Mouse (Mus musculus) heart, postnatal 0 days (tissue): ENCODE measurements around the gene Zfhx3. TPM values are rescaled to one million over a fixed set of nuclear protein-coding genes. Genes with fewer than 3 reads are reported as not detected.

Source experiments
- ATAC-seq: fragments of 200-750 bp; cut with Nextera tagmentation; 2 replicates; pipeline ENCODE4 v1.8.0; 2017; ENCODE audit warnings: low read depth, moderate number of reproducible peaks, moderate library complexity; ENCODE audit not compliant: insufficient read depth
- DNase-seq: peaks from one replicate; pipeline ENCODE4 v3.0.0-alpha.2; 2016; ENCODE audit warnings: low spot score
- H3K27ac ChIP-seq: fragments of 300-500 bp; sonication (generic); 2 replicates; pipeline ENCODE4 v1.5.1; 2014; ENCODE audit warnings: low read depth, mild to moderate bottlenecking
- H3K27me3 ChIP-seq: fragments of 300-500 bp; sonication (generic); 2 replicates; pipeline ENCODE4 v1.6.1; 2014; ENCODE audit warnings: low read length, mixed read lengths; ENCODE audit not compliant: control insufficient read depth, insufficient read depth
- H3K36me3 ChIP-seq: fragments of 300-500 bp; sonication (generic); replicated peaks from 2 replicates; pipeline ENCODE4 v1.6.1; 2014; ENCODE audit warnings: low read length, mixed read lengths; ENCODE audit not compliant: control insufficient read depth, insufficient read depth
- H3K4me1 ChIP-seq: fragments of 300-500 bp; sonication (generic); 2 replicates; pipeline ENCODE4 v1.6.1; 2014; ENCODE audit warnings: antibody characterized with exemption; ENCODE audit not compliant: control insufficient read depth, insufficient read depth
- H3K4me2 ChIP-seq: fragments of 300-500 bp; sonication (generic); 2 replicates; pipeline ENCODE4 v1.6.1; 2014; ENCODE audit warnings: low read depth, mild to moderate bottlenecking, low read length, moderate library complexity
- H3K4me3 ChIP-seq: fragments of 300-500 bp; sonication (generic); 2 replicates; pipeline ENCODE4 v1.5.1; 2014; ENCODE audit warnings: low read depth, low read length
- H3K9ac ChIP-seq: fragments of 300-500 bp; sonication (generic); replicated peaks from 2 replicates; pipeline ENCODE4 v1.6.1; 2014; ENCODE audit warnings: low read depth, low read length, mixed read lengths
- H3K9me3 ChIP-seq: fragments of 300-500 bp; sonication (generic); replicated peaks from 2 replicates; pipeline ENCODE4 v1.6.1; 2016; ENCODE audit warnings: low read length; ENCODE audit not compliant: control insufficient read depth
- CTCF ChIP-seq: IDR thresholded peaks from 2 replicates; pipeline ENCODE4 v1.5.1; 2016; ENCODE audit warnings: antibody characterized with exemption, control low read depth, low read depth
- EP300 ChIP-seq: IDR thresholded peaks from 2 replicates; pipeline ENCODE4 v1.6.1; 2016; ENCODE audit warnings: antibody characterized with exemption, low read depth
- WGBS: fragments of 180-500 bp; shearing (Covaris S2); extraction: QIAGEN DNeasy Blood & Tissue Kit; methylation state at CpG from one replicate; pipeline ENCODE4 v1.1.7; 2014; 5-methylcytosine and 5-hydroxymethylcytosine counted together
- polyA plus RNA-seq: library from polyadenylated mRNA; unstranded; fragments of >200 nt; fragmentation: Nextera tagmentation; extraction: Ambion mirVana; gene quantifications from 2 replicates; pipeline ENCODE4 v1.2.1, GENCODE M21; 2015
- total RNA-seq: library from RNA; depleted of rRNA; stranded (reverse); fragments of >200 nt; gene quantifications from 2 replicates; pipeline ENCODE4 v1.2.3, GENCODE M21; 2014; ENCODE audit warnings: low replicate concordance

Gene Zfhx3
- total and polyA plus RNA-seq, 2 experiments from 2014 or later, result 2.0 to 2.5 TPM

DNA sequence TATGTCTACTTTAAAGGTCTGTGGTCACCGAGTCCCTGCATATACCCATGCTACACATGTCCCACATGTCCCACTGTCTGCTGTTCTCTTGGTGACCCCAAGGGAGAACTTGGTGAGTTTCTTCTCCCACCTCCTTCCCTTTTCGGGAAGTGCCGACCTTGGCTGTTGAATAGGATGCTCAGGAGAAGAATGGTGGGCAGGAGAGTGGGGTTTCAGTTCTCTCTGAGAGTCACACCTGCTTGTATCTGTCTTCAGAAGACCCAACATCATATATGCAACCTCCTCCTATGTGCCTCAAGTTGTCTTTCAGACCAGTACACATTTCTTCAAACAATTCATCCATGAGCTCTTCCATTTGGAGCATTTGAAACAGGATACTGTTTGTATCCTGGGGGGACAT, 88.7 kb downstream of the Zfhx3 start:
- Histone ChIP-seq H3K27ac (no peak overlapping the region), H3K9ac (no peak overlapping the region), H3K27me3 (no peaks in the 10 kb centered on the region), H3K4me1 (no peaks in the 10 kb centered on the region), H3K4me3 (no peak overlapping the region), H3K36me3 (no peaks in the 10 kb centered on the region), H3K9me3 (no peaks in the 10 kb centered on the region), H3K4me2 (no peak overlapping the region)
- DNase-seq (no peak), ATAC-seq (no peak)
- TF ChIP-seq CTCF (no peak), EP300 (no peak)
- WGBS, result 77% methylated on average over 3 of the region's 3 CpGs

DNA sequence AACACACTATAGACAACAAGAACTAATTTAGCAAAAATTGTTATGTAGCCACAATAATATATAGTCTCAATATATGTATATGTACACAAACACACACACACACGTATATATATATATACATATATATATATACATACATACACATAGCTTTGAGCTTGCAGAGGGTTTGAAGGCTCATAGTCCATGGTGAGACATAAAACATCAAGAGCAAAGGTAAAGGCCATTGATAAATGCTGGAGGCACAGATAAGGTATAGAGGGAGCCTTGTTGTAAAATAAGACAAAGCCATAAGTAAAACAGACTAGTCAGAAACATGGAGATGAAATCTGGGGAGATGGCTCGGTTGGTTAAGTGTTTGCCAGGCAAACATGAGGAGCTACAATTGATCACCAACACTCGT, 91.6 kb downstream of the Zfhx3 start:
- ATAC-seq (no peak), DNase-seq (no peak)
- Histone ChIP-seq H3K4me3 (no peak overlapping the region), H3K9me3 (no peaks in the 10 kb centered on the region), H3K9ac (no peak overlapping the region), H3K36me3 (no peaks in the 10 kb centered on the region), H3K4me1 (no peaks in the 10 kb centered on the region), H3K4me2 (no peak overlapping the region), H3K27me3 (no peaks in the 10 kb centered on the region), H3K27ac (no peak overlapping the region)
- WGBS, result 65% methylated on average over 3 of the region's 3 CpGs
- no peak for TF ChIP-seq EP300

DNA sequence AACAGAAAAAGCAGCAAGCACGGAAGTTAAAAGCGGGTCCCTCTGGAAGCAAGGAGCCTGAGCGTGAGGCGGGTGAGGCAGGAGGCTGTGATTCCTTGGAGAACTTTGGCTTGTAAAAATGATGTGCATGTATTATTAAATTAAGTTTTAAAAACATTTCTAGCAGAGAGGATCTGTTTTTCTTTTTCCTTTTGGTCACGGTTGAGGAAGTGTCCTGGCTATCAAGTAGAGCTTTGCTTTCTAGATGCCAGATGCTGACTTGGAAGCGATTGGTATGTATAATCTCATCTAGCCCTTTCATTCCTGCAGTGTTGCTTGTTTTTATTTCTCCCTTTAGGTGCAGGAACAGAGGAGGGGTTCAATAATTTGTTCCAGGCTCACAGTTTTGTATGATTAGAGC, 92.3 kb downstream of the Zfhx3 start:
- TF ChIP-seq EP300 (no peak), CTCF (no peak)
- no peak overlapping the region for H3K4me2 ChIP-seq
- 74% methylated on average over 6 of the region's 6 CpGs for whole genome bisulfite sequencing

DNA sequence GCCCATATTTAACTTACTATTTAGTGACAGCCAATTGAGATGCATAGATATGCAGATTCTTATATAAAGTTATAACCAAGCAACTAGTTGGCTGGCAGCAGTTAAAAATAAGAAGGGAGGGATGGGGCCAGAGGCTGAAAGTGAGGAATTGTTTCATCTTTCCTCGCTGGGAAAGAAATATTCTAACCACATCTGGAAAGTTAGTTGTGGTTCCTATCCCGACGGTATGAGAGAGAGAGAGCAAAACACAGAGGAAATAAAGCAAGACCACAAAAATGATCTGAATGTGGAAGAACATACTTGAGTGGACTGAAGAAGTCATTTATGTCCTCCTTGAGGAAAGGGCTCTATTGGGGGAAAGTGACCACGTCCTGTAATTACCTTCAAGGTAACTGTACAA, 101.2 kb downstream of the Zfhx3 start:
- ATAC-seq (no peak), DNase-seq (no peak)
- no peak overlapping the region for H3K27ac ChIP-seq
- no peak overlapping the region for H3K9ac ChIP-seq
- 69% methylated on average over 4 of the region's 4 CpGs for WGBS
- no peak overlapping the region for H3K4me2 ChIP-seq
- no peaks in the 10 kb centered on the region for H3K9me3 ChIP-seq
- no peak overlapping the region for H3K4me3 ChIP-seq
- TF ChIP-seq CTCF (no peak), EP300 (no peak)
- H3K27me3 ChIP-seq, result no peaks in the 10 kb centered on the region
- no peaks in the 10 kb centered on the region for H3K4me1 ChIP-seq
- no peaks in the 10 kb centered on the region for H3K36me3 ChIP-seq

More for the DNA sequence above, 92.3 kb downstream of the Zfhx3 start:
- Histone ChIP-seq H3K4me1 (no peaks in the 10 kb centered on the region), H3K36me3 (no peaks in the 10 kb centered on the region), H3K9ac (no peak overlapping the region), H3K27me3 (no peaks in the 10 kb centered on the region), H3K9me3 (no peaks in the 10 kb centered on the region), H3K27ac (no peak overlapping the region), H3K4me3 (no peak overlapping the region)
- no peak for DNase-seq
- ATAC-seq, result no peak

DNA sequence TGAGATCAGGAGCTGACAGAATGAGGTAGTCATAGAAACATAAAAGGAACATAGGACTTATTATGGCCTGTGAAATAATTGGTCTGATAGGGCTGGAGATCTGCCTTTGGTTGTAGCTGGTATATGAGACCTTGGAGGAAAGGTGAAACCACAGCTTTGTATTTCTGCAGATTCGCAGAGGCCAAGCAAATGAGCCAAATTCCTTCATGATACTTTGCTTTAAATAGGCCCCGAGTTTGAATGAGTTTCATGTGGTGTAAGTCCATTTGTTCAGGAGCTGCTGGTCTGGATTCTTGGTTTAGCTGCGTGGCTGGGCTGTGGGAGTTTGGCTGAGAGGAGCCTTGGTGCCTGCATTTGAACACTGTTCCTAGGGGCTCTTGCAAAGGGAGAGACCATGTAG, 101.7 kb downstream of the Zfhx3 start:
- Histone ChIP-seq H3K4me2 (no peak overlapping the region), H3K27me3 (no peaks in the 10 kb centered on the region), H3K27ac (no peak overlapping the region), H3K4me1 (no peaks in the 10 kb centered on the region), H3K9me3 (no peaks in the 10 kb centered on the region), H3K9ac (no peak overlapping the region), H3K4me3 (no peak overlapping the region), H3K36me3 (no peaks in the 10 kb centered on the region)
- 71% methylated on average over 3 of the region's 3 CpGs for WGBS
- no peak for TF ChIP-seq CTCF
- no peak for TF ChIP-seq EP300
- no peak for ATAC-seq
- DNase-seq, result no peak

DNA sequence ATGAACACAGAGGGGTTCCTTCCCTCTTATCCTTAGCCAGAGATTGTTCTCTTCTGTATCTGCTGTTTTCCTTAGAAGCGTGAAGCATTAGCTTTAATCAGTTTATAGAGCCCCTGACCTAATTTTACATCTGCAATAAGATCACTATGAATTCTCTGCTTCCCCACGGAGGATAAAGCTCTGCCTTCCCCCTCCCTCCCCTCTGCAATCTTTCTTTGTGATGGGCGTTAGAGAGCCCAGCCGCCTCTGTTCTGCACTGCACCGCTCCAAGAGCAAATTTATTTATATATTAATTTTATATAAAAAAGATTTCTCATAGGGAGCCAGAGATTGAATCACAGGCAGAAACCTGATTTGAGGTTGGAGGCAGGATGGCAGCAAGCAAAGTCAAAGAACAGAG, 113.8 kb downstream of the Zfhx3 start:
- no peak overlapping the region for H3K9ac ChIP-seq
- 64% methylated on average over 5 of the region's 5 CpGs for WGBS
- H3K36me3 ChIP-seq, result no peaks in the 10 kb centered on the region
- ATAC-seq, result no peak
- no peak overlapping the region for H3K27ac ChIP-seq
- H3K27me3 ChIP-seq, result no peaks in the 10 kb centered on the region
- no peak overlapping the region for H3K4me3 ChIP-seq
- DNase-seq, result no peak
- H3K4me2 ChIP-seq, result no peak overlapping the region
- TF ChIP-seq CTCF, result no peak
- TF ChIP-seq EP300, result no peak
- H3K4me1 ChIP-seq, result no peaks in the 10 kb centered on the region
- H3K9me3 ChIP-seq, result no peaks in the 10 kb centered on the region
